Mouse (Mus musculus) lung, postnatal 0 days (tissue): ENCODE data around the gene Rhbdf2.

ENCODE experiments used
- CTCF ChIP-seq: IDR thresholded peaks from 2 replicates; pipeline ENCODE4 v1.5.1; 2016; ENCODE audit warnings: antibody characterized with exemption, mild to moderate bottlenecking
- EP300 ChIP-seq: IDR thresholded peaks from 2 replicates; pipeline ENCODE4 v1.6.1; 2016; ENCODE audit warnings: antibody characterized with exemption, mild to moderate bottlenecking, control low read depth

DNA sequence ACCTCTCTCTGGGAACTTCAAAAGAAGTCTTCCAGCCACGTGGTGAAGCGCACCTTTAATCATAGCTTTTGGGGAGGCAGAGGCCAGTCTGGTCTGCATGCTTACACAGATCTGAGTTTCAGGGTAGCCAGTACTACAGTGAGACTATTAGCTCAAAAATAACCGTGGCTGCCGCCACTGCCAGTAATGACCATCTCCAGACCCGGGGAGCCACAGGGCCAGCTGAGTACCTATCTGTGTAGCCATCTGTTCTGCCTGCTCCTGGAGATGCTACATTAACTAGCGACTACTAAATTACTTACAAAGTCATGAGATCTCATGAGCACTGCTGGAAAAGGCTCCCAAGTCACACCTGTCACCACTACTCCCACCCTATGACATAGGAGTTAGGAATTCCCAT is 51.8 kb downstream of the Rhbdf2 start:
- TF ChIP-seq CTCF (no peak), EP300 (no peak)
